Mouse (Mus musculus) duodenum, adult 2 months (tissue): Measurements from ENCODE around the gene Odaph. TPM values are rescaled to one million over a fixed set of nuclear protein-coding genes. Genes with fewer than 3 reads are reported as not detected.

ENCODE experiments used
- polyA plus RNA-seq: library from polyadenylated mRNA; depleted of rRNA; stranded (reverse); fragments of >200 nt; gene quantifications from 2 replicates; pipeline ENCODE4 v1.2.3, GENCODE M21; 2012; ENCODE audit warnings: low replicate concordance; rRNA removed

The Odaph gene
- not detected in 2 replicates for polyA plus RNA-seq

DNA sequence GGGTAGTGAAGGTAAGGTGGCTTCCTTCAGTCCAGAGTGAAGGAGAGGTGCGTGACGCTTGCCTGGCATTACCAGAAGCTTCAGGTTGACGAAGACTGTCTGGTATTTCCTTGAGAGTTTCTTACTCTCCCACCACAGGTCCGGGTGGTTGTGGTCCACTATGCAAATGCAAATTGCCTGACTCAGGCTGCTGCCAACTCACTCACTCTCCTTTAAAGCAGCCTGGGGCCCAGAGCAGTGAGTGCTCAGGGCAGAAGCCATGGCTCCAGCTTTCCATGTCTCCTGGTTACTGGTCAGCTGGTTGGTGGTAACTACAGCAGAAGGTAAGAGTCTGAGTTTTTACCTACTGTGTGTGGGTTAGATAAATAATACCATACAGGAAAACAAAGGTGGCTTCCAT, at the start of gene Odaph:
Gene Odaph (plus strand): TSS at position 240 of the 400 bp plus-strand sequence.

DNA sequence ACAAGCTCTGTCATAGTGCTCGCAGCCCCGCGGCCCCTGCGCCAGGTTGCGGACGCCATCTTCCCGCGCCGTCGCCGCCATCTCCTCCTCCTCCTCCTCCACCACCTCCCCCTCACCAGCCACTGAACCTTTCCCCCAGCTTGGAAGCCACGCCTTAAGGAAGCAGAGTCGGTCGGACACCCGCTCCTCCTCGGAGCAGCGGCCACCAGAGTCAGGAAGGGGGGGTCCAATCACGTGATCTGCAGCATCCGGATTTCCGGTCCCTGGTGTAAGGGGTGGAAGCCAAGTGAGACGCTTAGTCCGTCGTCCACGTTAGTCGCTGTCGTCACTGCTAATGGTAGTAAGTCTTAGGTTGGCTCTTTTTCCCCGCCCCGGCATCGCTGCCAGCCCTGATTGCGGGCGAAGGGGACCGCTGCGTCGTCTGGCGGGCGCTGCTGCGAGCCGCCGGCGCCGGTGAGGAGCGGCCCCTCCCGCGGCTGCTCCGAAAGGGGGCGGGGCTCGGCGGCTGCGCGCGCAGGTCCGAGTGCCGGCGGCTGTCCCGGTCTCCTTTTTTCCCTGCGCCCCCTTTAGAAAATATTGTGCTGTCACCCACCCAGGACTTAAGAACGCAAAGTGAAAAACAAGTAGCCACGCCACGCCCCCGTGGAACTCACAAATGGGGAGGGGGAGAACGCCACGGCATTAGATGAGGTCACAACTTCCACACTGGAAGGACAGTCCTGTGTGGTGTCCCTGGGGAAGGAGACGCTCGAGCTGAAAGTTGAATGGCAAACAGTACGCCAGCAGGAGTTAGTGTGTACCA, 24.4 kb upstream of the Odaph start, which contains the start of gene Rchy1:
Gene Rchy1 (minus strand): TSS at position 430 of the 802 bp plus-strand sequence.

GRCm38 (mm10) chr5:92043783-92044182, 56.5 kb downstream of the Odaph start, which contains the start of gene Cdkl2:
TSS of gene Cdkl2 (minus strand) at chr5:92043883.

Other genes starting within 250 kb of the Odaph start
- gene Rchy1, start 24.4 kb upstream of the Odaph start, polyA plus RNA-seq = 5.1 and 7.0 TPM in 2 replicates
- gene Cdkl2, start 56.4 kb downstream of the Odaph start, polyA plus RNA-seq = 0.20 and 0.21 TPM in 2 replicates
- gene G3bp2, start 96.2 kb downstream of the Odaph start, polyA plus RNA-seq = 3.8 and 5.1 TPM in 2 replicates
- 15.4 and 21.6 TPM in 2 replicates for gene Uso1, start 150.5 kb downstream of the Odaph start, polyA plus RNA-seq
- gene U90926, start 227.9 kb downstream of the Odaph start, polyA plus RNA-seq = not detected in 2 replicates